Mouse (Mus musculus) myocyte (in vitro differentiated cells): ENCODE data around the gene Cela2a. TPM values are rescaled to one million over a fixed set of nuclear protein-coding genes. Genes with fewer than 3 reads are reported as not detected.
A peak's percentile ranks its signal among the peaks of the same experiment; 100 is the strongest.

Experiments
- H3K27me3 ChIP-seq: one replicate; pipeline ENCODE4 v1.6.1; 2011; ENCODE audit not compliant: control insufficient read depth, insufficient read depth, insufficient read length
- H3K36me3 ChIP-seq: one replicate; pipeline ENCODE4 v1.6.1; 2011; ENCODE audit not compliant: control insufficient read depth, insufficient read depth
- H3K4me2 ChIP-seq: one replicate; pipeline ENCODE4 v1.6.1; 2011; ENCODE audit warnings: low read depth, control low read depth
- H3K4me3 ChIP-seq: one replicate; pipeline ENCODE4 v1.5.1; 2011; ENCODE audit warnings: mild to moderate bottlenecking, control low read depth, moderate library complexity
- H3K79me2 ChIP-seq: one replicate; pipeline ENCODE4 v1.6.1; 2011; ENCODE audit not compliant: control insufficient read depth, insufficient read depth
- H3ac ChIP-seq: one replicate; pipeline ENCODE4 v1.6.1; 2011; ENCODE audit not compliant: control insufficient read depth, insufficient read length
- CEBPB ChIP-seq: IDR thresholded peaks from 2 replicates; pipeline ENCODE4 v1.6.1; 2011; ENCODE audit warnings: mild to moderate bottlenecking, moderate library complexity; ENCODE audit not compliant: poor library complexity, insufficient read depth, severe bottlenecking
- E2F4 ChIP-seq: IDR thresholded peaks from one replicate; pipeline ENCODE4 v1.6.1; 2011; ENCODE audit warnings: mild to moderate bottlenecking, control low read depth, moderate library complexity; ENCODE audit not compliant: insufficient read depth
- MAX ChIP-seq: IDR thresholded peaks from one replicate; pipeline ENCODE4 v1.6.1; 2011; ENCODE audit warnings: low read depth, mild to moderate bottlenecking, control low read depth
- MYOD1 ChIP-seq, 3 experiments: IDR thresholded peaks; one replicate each; pipeline ENCODE4 v1.6.1; 2011; ENCODE audit warnings: control low read depth in 2 of 3, low read depth in 2 of 3, mild to moderate bottlenecking in 2 of 3, moderate library complexity in 1 of 3; ENCODE audit not compliant: insufficient read length in 2 of 3, control insufficient read depth in 1 of 3
- MYOG ChIP-seq, 3 experiments: IDR thresholded peaks; one replicate each; pipeline ENCODE4 v1.6.1; 2011; ENCODE audit warnings: control low read depth in 2 of 3, low read depth in 2 of 3, mild to moderate bottlenecking in 2 of 3; ENCODE audit not compliant: insufficient read length in 2 of 3, control insufficient read depth in 1 of 3, insufficient read depth in 1 of 3
- POLR2A ChIP-seq: IDR thresholded peaks from one replicate; pipeline ENCODE4 v1.6.1; 2011; ENCODE audit warnings: low read depth, mild to moderate bottlenecking, control low read depth, moderate library complexity; ENCODE audit not compliant: insufficient read length
- POLR2AphosphoS2 ChIP-seq: IDR thresholded peaks from one replicate; pipeline ENCODE4 v1.6.1; 2011; ENCODE audit warnings: low read depth, control low read depth; ENCODE audit not compliant: insufficient read length
- REST ChIP-seq: IDR thresholded peaks from one replicate; pipeline ENCODE4 v1.6.1; 2011; ENCODE audit warnings: mild to moderate bottlenecking, control low read depth, moderate library complexity; ENCODE audit not compliant: insufficient read depth, insufficient read length
- SRF ChIP-seq: IDR thresholded peaks from one replicate; pipeline ENCODE4 v1.6.1; 2011; ENCODE audit warnings: low read depth; ENCODE audit not compliant: control insufficient read depth, insufficient read length
- TCF12 ChIP-seq: IDR thresholded peaks from one replicate; pipeline ENCODE4 v1.6.1; 2011; ENCODE audit warnings: mild to moderate bottlenecking, control low read depth; ENCODE audit not compliant: poor library complexity, insufficient read depth, severe bottlenecking
- TCF3 ChIP-seq: IDR thresholded peaks from one replicate; pipeline ENCODE4 v1.6.1; 2011; ENCODE audit warnings: low read depth, control low read depth; ENCODE audit not compliant: insufficient read length
- USF1 ChIP-seq: IDR thresholded peaks from one replicate; pipeline ENCODE4 v1.6.1; 2011; ENCODE audit warnings: low read depth, mild to moderate bottlenecking, control low read depth, moderate library complexity
- polyA plus RNA-seq: library from polyadenylated mRNA; unstranded; fragments of >200 nt; fragmentation: generic; extraction: Trizol; gene quantifications from one replicate; pipeline ENCODE4 v1.2.1, GENCODE M21; 2012; ENCODE audit warnings: missing spikeins

Gene Cela2a
- polyA plus RNA-seq, 1 experiment: not detected

DNA sequence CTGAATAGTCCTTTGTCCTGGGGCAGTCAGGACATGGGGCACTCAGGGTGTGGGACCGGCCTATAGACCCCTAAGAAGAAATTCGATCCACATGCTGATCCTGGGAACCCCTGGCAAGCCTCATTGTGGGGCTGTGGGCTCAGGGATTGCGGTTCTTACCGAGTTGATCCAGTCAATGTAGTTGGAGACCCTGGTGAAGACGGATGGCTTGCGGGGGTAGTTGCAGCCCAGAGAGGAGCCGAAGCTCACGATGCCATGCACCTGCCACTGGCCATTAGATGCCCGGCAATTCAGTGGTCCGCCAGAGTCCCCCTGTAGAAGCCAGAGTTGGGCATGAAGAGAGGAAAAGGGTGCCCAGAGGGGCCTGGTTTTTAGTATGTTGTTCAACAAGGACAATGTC is 8.3 kb downstream of the Cela2a start:
- TF ChIP-seq CEBPB: no peak
- TF ChIP-seq TCF12: no peak
- no peak for TF ChIP-seq MYOG (IDR thresholded peaks at IDR 0.05; ENCODE audit: control insufficient read depth in 1 of 3, insufficient read depth in 1 of 3, insufficient read length in 2 of 3, low read depth in 2 of 3)
- no peak for TF ChIP-seq MAX
- no peak for TF ChIP-seq TCF3
- TF ChIP-seq USF1: no peak
- no peak for TF ChIP-seq REST
- no peak overlapping the region for H3K4me2 ChIP-seq
- no peaks in the 10 kb centered on the region for H3K27me3 ChIP-seq
- no peak overlapping the region for H3ac ChIP-seq
- H3K79me2 ChIP-seq: no peaks in the 10 kb centered on the region
- H3K36me3 ChIP-seq: no peaks in the 10 kb centered on the region
- no peak overlapping the region for H3K4me3 ChIP-seq

DNA sequence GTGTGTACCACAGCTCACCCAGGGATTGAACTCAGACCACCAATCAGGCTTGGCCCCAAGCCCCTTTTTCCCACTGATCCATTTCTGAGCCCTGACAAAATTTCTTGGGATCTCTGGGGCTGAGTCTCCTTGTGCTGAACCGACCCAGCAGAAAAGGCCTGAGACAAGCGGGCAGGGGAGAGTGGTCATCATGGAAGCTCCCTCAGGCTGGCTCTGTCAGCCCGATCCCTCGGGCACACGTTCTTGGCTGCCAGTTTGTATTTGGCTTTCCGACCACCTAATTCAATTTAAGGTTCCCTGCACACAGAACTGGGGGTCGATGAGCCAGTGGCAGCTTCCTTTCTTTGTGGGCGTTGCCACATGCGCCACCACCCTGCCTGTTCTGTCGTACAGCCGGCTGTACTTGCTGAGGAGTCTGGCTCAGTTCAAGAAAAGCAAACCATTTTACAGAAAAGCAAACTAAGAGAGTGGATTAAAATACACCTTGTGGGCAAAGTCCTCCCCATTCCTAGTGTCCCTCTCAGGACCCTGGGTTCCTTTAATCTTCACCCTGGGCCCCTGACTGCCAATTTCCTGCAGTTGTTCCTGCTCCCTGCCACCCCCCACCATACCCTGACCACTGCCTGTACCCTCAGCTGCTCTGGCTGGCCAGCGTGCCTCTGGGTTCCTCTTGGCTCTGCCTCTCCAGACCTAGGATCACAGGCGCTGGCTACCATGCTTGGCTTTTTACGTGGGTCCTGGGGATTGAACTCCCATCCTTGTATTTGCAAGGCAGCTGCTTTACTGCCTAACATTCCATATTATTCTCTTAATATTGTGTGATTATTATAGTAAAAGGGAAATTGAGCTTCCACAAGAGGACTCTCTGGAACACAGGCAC is 8.9 kb downstream of the Cela2a start:
- Histone ChIP-seq H3ac (no peak overlapping the region), H3K36me3 (no peaks in the 10 kb centered on the region), H3K4me2 (no peak overlapping the region), H3K27me3 (no peaks in the 10 kb centered on the region), H3K4me3 (no peak overlapping the region), H3K79me2 (no peaks in the 10 kb centered on the region)
- TF ChIP-seq CEBPB (no peak), MYOD1 (IDR thresholded peaks at IDR 0.05; ENCODE audit: control insufficient read depth in 1 of 3, insufficient read length in 2 of 3, low read depth in 2 of 3) (no peak), MAX (no peak), TCF3 (no peak), POLR2A (no peak), MYOG (IDR thresholded peaks at IDR 0.05; ENCODE audit: control insufficient read depth in 1 of 3, insufficient read depth in 1 of 3, insufficient read length in 2 of 3, low read depth in 2 of 3) (no peak), USF1 (no peak), E2F4 (no peak), REST (no peak)

DNA sequence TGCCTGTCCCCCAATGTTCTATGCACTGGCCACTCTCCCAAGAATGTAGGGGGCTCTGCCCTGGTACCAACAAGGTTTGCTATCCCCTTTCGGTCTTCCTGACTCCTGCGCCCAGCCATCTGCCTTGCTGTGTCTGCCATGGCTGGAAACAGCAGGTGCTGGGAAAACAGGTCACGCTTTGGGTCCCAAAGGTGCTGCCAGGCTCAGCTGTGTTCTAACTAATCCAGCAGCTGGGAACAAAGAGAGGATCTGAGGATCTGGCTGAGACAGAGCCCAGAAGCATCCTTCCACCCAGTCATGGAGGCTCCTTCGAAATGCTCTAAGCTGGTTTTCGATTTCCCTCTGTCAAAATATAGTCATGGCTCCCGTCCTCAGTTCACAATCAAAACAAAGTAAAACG is 9.7 kb downstream of the Cela2a start:
- Histone ChIP-seq H3ac (no peak overlapping the region), H3K36me3 (peaks cover 1% of the 10 kb centered on the region), H3K79me2 (no peaks in the 10 kb centered on the region), H3K4me2 (no peak overlapping the region), H3K27me3 (no peaks in the 10 kb centered on the region), H3K4me3 (no peak overlapping the region)
- TF ChIP-seq E2F4 (no peak), POLR2AphosphoS2 (no peak), TCF3 (no peak), MYOG (IDR thresholded peaks at IDR 0.05; ENCODE audit: control insufficient read depth in 1 of 3, insufficient read depth in 1 of 3, insufficient read length in 2 of 3, low read depth in 2 of 3) (no peak), POLR2A (no peak), CEBPB (no peak), USF1 (no peak), REST (no peak), TCF12 (no peak)

DNA sequence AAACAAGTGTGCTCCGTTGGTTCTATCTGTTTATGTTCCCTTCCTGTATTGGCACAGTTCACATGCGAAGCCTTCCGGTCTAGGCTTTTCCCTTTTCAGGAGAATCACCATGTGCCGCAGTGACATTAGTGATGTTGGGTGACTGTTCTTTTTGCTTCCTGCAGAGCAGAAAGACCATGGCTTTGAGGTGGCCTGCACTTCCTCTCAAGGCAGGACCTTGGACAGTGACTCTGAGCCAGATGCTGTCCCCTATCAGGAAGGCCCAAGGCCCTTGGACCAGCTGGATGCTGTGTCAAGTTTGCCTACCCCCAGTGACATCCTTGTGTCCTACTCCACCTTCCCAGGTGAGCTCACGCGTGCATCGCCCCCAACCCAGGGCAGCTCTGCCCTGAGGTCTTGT is 14.6 kb downstream of the Cela2a start:
- TF ChIP-seq REST: peak; percentile 66
- TF ChIP-seq MYOG (IDR thresholded peaks at IDR 0.05; ENCODE audit: control insufficient read depth in 1 of 3, insufficient read depth in 1 of 3, insufficient read length in 2 of 3, low read depth in 2 of 3): no peak
- H3ac ChIP-seq: no peak overlapping the region

DNA sequence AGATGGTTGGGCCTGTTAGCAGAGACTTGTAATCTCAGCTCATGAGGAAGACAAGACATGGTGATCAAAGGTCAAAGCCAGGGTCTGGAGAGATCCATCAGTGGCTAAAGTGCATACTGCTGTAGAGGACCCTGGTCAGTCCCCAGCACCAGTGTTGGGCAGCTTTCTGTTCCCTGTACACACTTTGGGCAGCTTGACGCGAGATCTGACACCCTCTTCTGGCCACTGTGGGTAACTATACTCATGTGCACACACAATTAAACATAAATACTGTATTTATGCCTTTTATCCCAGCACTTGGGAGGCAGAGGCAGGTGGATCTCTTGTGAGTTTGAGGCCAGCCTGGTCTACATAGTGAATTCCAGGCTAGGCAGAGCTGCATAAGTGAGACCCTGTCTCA is 15.0 kb downstream of the Cela2a start:
- TF ChIP-seq POLR2A: no peak
- no peak for TF ChIP-seq USF1
- TF ChIP-seq SRF: no peak
- TF ChIP-seq POLR2AphosphoS2: no peak
- TF ChIP-seq TCF12: no peak
- no peak for TF ChIP-seq MAX
- no peak for TF ChIP-seq E2F4
- Histone ChIP-seq H3ac (no peak overlapping the region), H3K79me2 (no peaks in the 10 kb centered on the region), H3K4me2 (no peak overlapping the region), H3K27me3 (no peaks in the 10 kb centered on the region), H3K36me3 (peaks cover 11% of the 10 kb centered on the region), H3K4me3 (no peak overlapping the region)

More for the DNA sequence above, 14.6 kb downstream of the Cela2a start:
- H3K36me3 ChIP-seq: peaks cover 11% of the 10 kb centered on the region
- no peak overlapping the region for H3K4me2 ChIP-seq
- no peaks in the 10 kb centered on the region for H3K79me2 ChIP-seq
- H3K4me3 ChIP-seq: no peak overlapping the region
- H3K27me3 ChIP-seq: no peaks in the 10 kb centered on the region
